Mouse (Mus musculus): ENCODE results near the gene Sfxn2. TPM values are rescaled to one million over a fixed set of nuclear protein-coding genes. Genes with fewer than 3 reads are reported as not detected.

Sfxn2 gene
- polyA plus RNA-seq, 1 experiment from 2014 or later: 12.9 TPM

DNA sequence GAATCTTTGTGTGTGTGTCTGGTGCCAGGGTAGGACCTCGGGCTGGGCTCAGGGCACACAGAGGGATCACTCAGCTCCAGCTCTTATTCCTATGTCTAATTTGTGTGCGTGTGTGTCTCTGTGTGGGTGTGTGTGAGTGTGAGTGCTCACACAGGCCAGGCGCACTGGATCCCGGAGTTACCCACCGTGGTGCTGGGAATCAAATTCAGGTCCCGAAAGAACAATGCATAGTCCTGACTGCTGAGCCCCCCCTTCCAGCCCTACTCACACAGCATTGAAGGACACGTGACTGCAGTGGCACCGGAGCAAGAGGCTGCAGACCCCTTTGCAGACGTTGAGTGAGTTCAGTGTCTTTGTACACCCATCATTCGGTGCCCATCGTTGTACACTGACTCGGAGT lies 51.9 kb downstream of the Sfxn2 start:
- H3K27me3 ChIP-seq: no peaks in the 10 kb centered on the region
- peaks cover 13% of the 10 kb centered on the region for H3K36me3 ChIP-seq
- H3K4me2 ChIP-seq: no peak overlapping the region
- H3K27ac ChIP-seq (replicated peaks): no peak overlapping the region
- no peaks in the 10 kb centered on the region for H3K9me3 ChIP-seq
- WGBS: 93% methylated on average over 12 of the region's 12 CpGs
- peaks cover 61% of the 10 kb centered on the region for H3K4me1 ChIP-seq (replicated peaks)
- H3K9ac ChIP-seq: no peak overlapping the region
- H3K4me3 ChIP-seq: no peak overlapping the region
- no peak for ATAC-seq (ENCODE audit: low read depth)

DNA sequence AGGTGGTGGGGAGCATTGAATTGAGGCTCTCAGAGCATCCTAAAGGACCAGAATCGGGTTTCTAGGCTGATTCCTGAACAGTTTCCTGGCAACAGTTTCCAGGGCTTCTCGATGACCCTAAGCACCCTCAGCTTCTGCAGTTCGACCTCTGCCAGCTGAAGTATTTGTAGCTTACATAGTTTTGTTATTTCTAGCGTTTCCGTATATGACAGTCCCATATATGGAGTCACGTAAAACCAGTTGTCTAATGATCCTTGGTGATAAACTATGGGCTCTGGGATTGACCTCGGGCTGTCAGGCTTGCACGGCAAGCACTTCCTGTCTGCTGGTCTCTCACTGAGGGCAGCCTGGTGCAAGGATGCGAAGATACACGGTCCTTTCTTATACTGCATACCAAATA lies 52.4 kb downstream of the Sfxn2 start:
- H3K36me3 ChIP-seq: peaks cover 13% of the 10 kb centered on the region
- no peak overlapping the region for H3K27ac ChIP-seq (replicated peaks)
- no peak overlapping the region for H3K4me2 ChIP-seq
- H3K9ac ChIP-seq: no peak overlapping the region
- WGBS: 70% methylated on average over 10 of the region's 10 CpGs
- ATAC-seq (ENCODE audit: low read depth): no peak
- H3K4me3 ChIP-seq: no peak overlapping the region
- peaks cover 61% of the 10 kb centered on the region for H3K4me1 ChIP-seq (replicated peaks)
- H3K9me3 ChIP-seq: no peaks in the 10 kb centered on the region
- no peaks in the 10 kb centered on the region for H3K27me3 ChIP-seq

DNA sequence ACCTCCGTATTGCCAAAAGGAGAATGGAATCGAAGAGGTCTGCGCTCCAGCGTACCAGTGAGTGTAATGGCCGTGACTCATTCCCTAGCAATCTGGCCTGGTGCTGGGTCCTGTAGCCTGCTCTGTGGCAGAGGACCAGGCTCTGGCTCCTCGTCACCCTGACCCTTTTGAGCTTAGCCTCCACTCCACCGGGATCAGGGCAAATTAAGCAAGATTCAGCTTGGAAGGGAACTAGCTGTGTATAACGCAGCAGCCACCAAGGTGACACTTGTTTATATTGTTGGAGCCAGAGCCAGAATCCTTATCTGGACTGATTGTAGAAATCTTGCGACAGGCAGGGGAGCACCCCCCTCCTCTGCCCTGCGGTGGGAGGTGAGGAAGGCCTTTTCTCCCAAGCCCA lies 55.2 kb downstream of the Sfxn2 start:
- Histone ChIP-seq H3K9me3 (no peaks in the 10 kb centered on the region), H3K4me1 (replicated peaks) (peaks cover 34% of the 10 kb centered on the region), H3K36me3 (peaks cover 13% of the 10 kb centered on the region), H3K9ac (no peak overlapping the region), H3K27ac (replicated peaks) (no peak overlapping the region), H3K4me2 (no peak overlapping the region), H3K27me3 (no peaks in the 10 kb centered on the region), H3K4me3 (no peak overlapping the region)
- ATAC-seq (ENCODE audit: low read depth): no peak
- WGBS: 93% methylated on average over 10 of the region's 10 CpGs

DNA sequence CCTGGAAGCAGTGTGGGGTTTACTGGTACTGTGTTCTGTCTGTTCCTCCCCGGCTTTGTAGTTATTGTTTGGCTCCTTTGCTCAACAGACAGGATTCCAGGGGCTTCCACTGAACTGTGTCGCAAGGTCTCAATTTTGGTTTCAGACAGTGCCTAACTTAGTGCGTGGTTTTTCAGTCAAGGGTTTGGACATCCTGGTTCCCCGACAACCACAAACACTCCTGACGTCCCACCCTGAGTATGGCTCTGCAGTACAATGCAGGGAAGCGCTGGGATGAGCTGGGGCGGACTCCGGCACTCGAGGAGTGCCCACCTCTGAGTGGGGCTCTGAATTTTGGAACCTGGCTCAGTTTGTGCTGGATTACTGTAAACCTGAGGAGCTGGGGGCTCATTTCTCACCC lies 56.6 kb downstream of the Sfxn2 start:
- Histone ChIP-seq H3K36me3 (peaks cover 10% of the 10 kb centered on the region), H3K9ac (no peak overlapping the region), H3K4me2 (no peak overlapping the region), H3K27me3 (no peaks in the 10 kb centered on the region), H3K4me1 (replicated peaks) (peaks cover 23% of the 10 kb centered on the region), H3K9me3 (no peaks in the 10 kb centered on the region), H3K4me3 (no peak overlapping the region), H3K27ac (replicated peaks) (no peak overlapping the region)
- no peak for ATAC-seq (ENCODE audit: low read depth)
- WGBS: 87% methylated on average over 9 of the region's 9 CpGs

DNA sequence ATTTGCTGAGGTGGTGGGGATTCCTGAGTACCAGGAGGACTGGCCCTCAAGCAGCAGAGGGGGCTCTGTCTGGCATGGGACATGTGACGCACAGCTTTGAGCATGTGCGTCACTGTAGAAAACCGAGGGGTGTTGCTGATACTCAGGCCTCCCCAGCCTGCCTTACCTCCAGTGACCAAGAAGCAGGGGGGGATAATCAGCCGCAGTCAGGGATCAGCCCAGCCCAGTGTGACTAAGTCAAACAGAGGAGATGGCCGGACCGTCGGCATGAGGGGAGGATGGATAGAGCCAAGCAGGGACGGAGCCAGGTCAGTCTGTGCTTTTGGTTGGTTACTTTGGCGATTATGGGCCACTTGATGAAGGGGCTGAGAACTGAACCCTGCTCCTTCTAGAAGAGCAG lies 58.5 kb downstream of the Sfxn2 start:
- no peak for ATAC-seq (ENCODE audit: low read depth)
- peaks cover 31% of the 10 kb centered on the region for H3K4me1 ChIP-seq (replicated peaks)
- no peaks in the 10 kb centered on the region for H3K36me3 ChIP-seq
- no peak overlapping the region for H3K9ac ChIP-seq
- no peak overlapping the region for H3K27ac ChIP-seq (replicated peaks)
- WGBS: 91% methylated on average over 9 of the region's 9 CpGs
- H3K4me3 ChIP-seq: no peak overlapping the region
- no peak overlapping the region for H3K4me2 ChIP-seq
- no peaks in the 10 kb centered on the region for H3K27me3 ChIP-seq
- no peaks in the 10 kb centered on the region for H3K9me3 ChIP-seq

DNA sequence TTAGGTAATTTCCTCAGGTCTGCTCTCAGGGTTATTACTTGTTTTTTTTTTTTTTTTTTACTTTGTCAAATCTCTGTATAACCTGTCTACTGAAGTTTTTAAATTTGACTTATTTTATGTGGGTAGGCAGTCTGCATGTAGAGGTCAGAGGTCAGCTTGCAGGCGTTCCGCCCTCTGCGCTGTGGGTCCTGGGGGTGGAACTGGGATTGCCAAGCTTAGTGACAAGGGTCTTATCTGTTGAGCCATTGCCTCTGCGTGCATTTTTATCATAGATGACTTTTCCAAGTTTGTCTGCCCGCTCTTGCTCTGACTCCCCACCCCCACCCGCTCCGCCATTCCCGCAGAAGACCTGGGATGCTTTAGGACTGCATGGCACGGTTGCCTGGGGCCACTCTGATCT lies 62.6 kb downstream of the Sfxn2 start:
- peaks cover 32% of the 10 kb centered on the region for H3K4me1 ChIP-seq (replicated peaks)
- H3K27ac ChIP-seq (replicated peaks): no peak overlapping the region
- no peak for ATAC-seq (ENCODE audit: low read depth)
- H3K27me3 ChIP-seq: no peaks in the 10 kb centered on the region
- H3K36me3 ChIP-seq: peaks cover 8% of the 10 kb centered on the region
- H3K9ac ChIP-seq: no peak overlapping the region
- no peaks in the 10 kb centered on the region for H3K9me3 ChIP-seq
- 77% methylated on average over 9 of the region's 9 CpGs for WGBS
- H3K4me3 ChIP-seq: no peak overlapping the region
- H3K4me2 ChIP-seq: no peak overlapping the region

DNA sequence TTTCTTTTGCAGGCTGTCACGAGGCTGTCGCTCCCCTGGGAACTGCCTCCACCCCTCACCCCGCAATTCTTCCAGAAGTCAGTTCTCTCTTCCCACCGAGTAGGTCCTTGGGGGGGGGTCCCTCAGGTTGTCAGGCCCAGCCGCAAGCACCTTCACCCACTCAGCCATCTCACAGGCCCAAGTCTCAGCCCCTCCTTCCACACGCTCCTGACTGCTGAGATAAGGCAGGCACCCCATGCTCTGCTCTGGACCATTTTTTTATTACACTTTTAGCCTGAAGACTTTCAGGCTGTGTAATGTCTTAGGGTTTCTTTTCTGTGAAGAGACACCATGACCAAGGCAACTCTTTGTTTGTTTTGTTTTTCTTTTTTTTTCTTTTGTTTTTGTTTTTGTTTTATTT lies 64.4 kb downstream of the Sfxn2 start:
- Histone ChIP-seq H3K4me1 (replicated peaks) (peaks cover 51% of the 10 kb centered on the region), H3K9me3 (no peaks in the 10 kb centered on the region), H3K4me3 (no peak overlapping the region), H3K9ac (no peak overlapping the region), H3K4me2 (no peak overlapping the region), H3K36me3 (peaks cover 8% of the 10 kb centered on the region), H3K27me3 (no peaks in the 10 kb centered on the region), H3K27ac (replicated peaks) (no peak overlapping the region; the same call in 1 of the 2 replicates)
- no peak for ATAC-seq (ENCODE audit: low read depth)
- WGBS: 74% methylated on average over 6 of the region's 6 CpGs

DNA sequence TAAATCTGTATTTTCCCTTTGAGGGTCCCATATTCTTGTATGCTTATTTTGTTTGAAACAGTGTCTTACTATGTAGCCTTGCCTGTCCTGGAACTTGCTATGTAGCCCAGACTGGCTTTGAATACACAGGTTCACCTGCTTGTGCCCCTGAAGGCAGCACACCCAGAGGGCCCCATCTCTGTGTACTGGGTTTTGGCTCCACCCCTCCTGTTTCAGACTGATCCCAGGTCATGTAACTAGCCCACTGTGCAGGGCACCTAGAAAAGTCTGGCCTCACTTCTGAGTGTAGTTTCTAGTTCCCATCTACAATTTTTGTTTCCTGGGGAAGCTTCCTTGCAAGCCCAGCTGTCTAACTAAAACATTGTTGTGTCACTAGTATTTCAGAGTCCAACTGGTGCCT lies 65.9 kb downstream of the Sfxn2 start:
- H3K27me3 ChIP-seq: no peaks in the 10 kb centered on the region
- peaks cover 8% of the 10 kb centered on the region for H3K36me3 ChIP-seq
- no peak overlapping the region for H3K9ac ChIP-seq
- no peak for ATAC-seq (ENCODE audit: low read depth)
- H3K27ac ChIP-seq (replicated peaks): no peak overlapping the region
- H3K4me2 ChIP-seq: no peak overlapping the region
- peaks cover 62% of the 10 kb centered on the region for H3K4me1 ChIP-seq (replicated peaks)
- no peaks in the 10 kb centered on the region for H3K9me3 ChIP-seq
- H3K4me3 ChIP-seq: no peak overlapping the region

DNA sequence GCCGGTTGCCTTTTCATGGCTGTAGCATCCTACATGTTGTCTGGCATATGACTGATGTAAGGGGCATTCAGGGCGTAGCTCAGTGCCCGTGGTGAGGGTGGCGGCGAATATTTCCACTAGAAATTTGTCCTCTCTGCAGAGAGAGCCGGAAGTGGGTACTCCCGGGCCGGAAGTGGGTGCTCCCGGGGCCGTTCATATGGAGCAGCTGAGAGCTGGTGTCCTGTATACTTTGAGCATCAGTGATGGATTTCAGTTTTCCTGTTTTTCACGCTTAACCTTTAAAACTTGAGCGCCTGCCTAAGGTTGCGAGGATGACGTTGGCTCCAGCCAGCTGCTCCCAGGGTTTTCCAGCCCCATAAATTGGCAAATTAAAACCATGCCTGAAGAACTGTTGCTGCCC lies 66.3 kb downstream of the Sfxn2 start:
- Histone ChIP-seq H3K36me3 (peaks cover 8% of the 10 kb centered on the region), H3K27ac (replicated peaks) (0 out of 2 replicates have a peak overlapping the region, but pooled peaks have one; percentile 9), H3K4me2 (no peak overlapping the region), H3K27me3 (no peaks in the 10 kb centered on the region), H3K4me3 (no peak overlapping the region), H3K4me1 (replicated peaks) (peaks cover 66% of the 10 kb centered on the region), H3K9ac (no peak overlapping the region), H3K9me3 (no peaks in the 10 kb centered on the region)
- WGBS: 91% methylated on average over 14 of the region's 14 CpGs
- no peak for ATAC-seq (ENCODE audit: low read depth)

DNA sequence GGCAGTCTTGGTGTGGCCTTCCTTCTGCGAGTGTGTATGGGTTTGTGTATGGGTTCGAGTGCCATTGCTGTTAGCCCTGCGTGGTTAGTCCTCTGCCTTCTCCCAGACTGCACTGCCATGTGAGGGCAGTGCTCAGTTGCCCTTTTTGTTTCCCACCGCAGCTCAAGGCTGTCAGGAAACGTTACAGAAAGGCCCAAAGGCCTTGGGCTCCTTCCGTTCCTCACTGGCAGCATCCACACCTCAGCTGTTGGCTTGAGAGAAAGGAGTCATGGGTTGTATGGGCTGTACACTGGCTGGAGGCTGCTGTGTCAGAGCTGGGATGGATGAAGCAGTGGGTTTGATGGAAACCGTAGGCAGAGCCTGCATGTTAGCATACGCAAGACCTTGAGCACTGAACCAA lies 67.6 kb downstream of the Sfxn2 start:
- no peak for ATAC-seq (ENCODE audit: low read depth)
- H3K9me3 ChIP-seq: no peaks in the 10 kb centered on the region
- no peaks in the 10 kb centered on the region for H3K27me3 ChIP-seq
- WGBS: 89% methylated on average over 8 of the region's 8 CpGs
- 0 out of 2 replicates have a peak overlapping the region, but pooled peaks have one; percentile 75 for H3K27ac ChIP-seq (replicated peaks)
- no peak overlapping the region for H3K4me3 ChIP-seq
- H3K4me1 ChIP-seq (replicated peaks): peaks cover 72% of the 10 kb centered on the region
- H3K4me2 ChIP-seq: no peak overlapping the region
- H3K9ac ChIP-seq: no peak overlapping the region
- peaks cover 10% of the 10 kb centered on the region for H3K36me3 ChIP-seq

DNA sequence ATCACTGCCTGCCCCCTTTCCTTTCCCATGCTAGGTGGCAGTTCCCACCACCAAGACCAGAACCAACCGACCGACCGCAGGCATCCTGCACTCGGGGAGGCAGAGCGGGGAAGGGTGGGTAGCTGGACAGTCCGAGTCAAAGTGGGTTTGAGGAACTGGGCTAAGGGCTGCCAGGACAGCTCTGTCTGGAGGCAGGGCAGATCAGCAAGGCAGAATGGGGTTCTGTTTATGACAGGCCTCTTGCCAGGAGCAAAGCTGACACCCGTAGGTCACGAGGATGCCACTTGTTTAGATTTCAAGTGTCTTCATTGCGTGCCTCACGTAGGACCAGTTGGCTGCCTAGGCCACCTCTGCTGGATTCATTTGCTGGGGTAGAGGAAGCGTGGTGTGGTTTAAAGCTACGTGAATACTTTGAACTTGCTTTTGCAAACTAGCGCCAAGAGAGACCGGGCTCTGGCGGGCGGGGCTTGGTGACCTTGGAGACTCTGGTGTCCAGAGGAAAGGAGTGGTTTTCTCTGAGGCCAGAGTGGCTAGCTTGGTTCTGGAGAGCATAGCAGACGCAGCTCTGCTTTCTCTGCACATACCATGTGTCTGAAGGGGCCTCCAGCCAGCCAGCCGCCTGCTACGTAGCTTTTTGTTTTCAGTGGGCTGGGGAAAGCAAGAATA lies 68.4 kb downstream of the Sfxn2 start:
- ATAC-seq (ENCODE audit: low read depth): no peak
- H3K4me2 ChIP-seq: no peak overlapping the region
- H3K9ac ChIP-seq: peak overlapping the region; percentile 2; the same call in 1 of the 2 replicates
- no peaks in the 10 kb centered on the region for H3K27me3 ChIP-seq
- no peak overlapping the region for H3K4me3 ChIP-seq
- peaks cover 72% of the 10 kb centered on the region for H3K4me1 ChIP-seq (replicated peaks)
- H3K9me3 ChIP-seq: no peaks in the 10 kb centered on the region
- peak overlapping the region; percentile 75 for H3K27ac ChIP-seq (replicated peaks)
- H3K36me3 ChIP-seq: peaks cover 18% of the 10 kb centered on the region
- 62% methylated on average over 19 of the region's 19 CpGs for WGBS

DNA sequence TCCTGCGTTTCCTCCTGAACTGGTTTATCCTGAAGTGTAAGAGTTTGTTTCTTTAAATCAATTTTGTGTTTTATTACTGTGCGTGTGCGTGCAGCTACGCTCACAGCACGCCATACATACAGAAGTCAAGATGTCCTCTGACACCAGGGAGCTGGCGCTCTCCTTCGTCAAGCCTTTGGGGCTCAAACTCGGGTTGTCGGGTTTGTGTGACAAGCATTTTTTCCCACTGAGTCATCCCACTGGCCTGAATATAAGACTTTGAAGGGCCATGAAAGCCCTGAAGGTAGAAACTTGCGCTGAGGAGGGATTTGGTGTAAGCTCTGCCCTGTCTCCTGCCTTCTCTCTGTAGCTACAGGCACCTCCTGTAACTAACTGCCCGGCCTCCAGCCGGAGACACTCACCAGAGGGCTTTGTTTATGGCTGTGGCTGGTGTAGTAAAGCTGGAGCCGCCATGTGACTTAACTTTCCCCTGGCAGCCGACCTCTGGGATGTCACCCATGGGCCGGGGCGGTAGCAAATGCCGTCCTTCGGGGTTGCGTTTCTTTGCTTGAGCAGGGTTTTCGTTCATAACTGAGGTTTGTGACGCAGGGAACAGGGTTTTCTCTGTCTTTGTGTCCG lies 69.1 kb downstream of the Sfxn2 start:
- Histone ChIP-seq H3K9ac (0 out of 2 replicates have a peak overlapping the region, but pooled peaks have one; percentile 2), H3K36me3 (peaks cover 19% of the 10 kb centered on the region), H3K9me3 (no peaks in the 10 kb centered on the region), H3K4me3 (no peak overlapping the region), H3K27ac (replicated peaks) (peak overlapping the region; percentile 75), H3K27me3 (no peaks in the 10 kb centered on the region), H3K4me1 (replicated peaks) (peaks cover 70% of the 10 kb centered on the region), H3K4me2 (peak overlapping the region; percentile 14; the same call in 1 of the 2 replicates)
- ATAC-seq (ENCODE audit: low read depth): no peak
- WGBS: 55% methylated on average over 22 of the region's 22 CpGs

DNA sequence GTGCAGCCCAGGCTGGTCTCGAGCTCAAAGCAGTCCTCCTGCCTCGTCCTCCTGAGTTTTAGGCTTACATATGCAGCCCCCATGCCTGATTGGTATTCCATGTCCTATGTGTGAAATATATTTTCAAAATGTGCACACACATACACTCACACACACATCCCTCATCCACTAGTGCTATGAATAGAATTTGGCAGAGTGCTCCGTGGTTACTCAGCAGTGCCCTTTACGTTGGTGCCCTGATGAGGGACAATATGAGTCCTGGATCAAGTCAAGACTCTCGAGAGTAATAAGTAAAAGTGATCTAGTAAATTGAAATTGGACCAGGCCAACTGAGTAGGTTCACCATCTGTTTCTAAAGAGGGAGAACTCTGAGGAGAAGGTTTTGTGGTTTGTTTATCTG lies 70.1 kb downstream of the Sfxn2 start:
- H3K4me2 ChIP-seq: no peak overlapping the region
- peaks cover 12% of the 10 kb centered on the region for H3K36me3 ChIP-seq
- no peak overlapping the region for H3K9ac ChIP-seq
- no peaks in the 10 kb centered on the region for H3K27me3 ChIP-seq
- no peak overlapping the region for H3K27ac ChIP-seq (replicated peaks)
- ATAC-seq (ENCODE audit: low read depth): no peak
- H3K4me3 ChIP-seq: no peak overlapping the region
- no peaks in the 10 kb centered on the region for H3K9me3 ChIP-seq
- WGBS: 79% methylated on average over 5 of the region's 5 CpGs
- H3K4me1 ChIP-seq (replicated peaks): peaks cover 68% of the 10 kb centered on the region
